ENCODE assay signal across 8 mouse cellular contexts in genomic region chr5:14807136-14807535, GRCm38 (mm10).
DNase-seq lines count a peak whose midpoint lies in the region; ATAC-seq lines count a peak whose summit lies in the region.

No protein-coding gene starts in this region.

- DNase-seq in A20 (ENCODE audit: low read depth, low spot score) (peak; percentile 55), MEL-GATA-1-ER (ENCODE audit: extremely low read depth, low read depth) (peak; percentile 60)
- peak; percentile 63 for DNase-seq in cerebellum, adult 9-10 months
- peak; percentile 61 to 69 for DNase-seq in kidney, postnatal 4 days
- peak; percentile 14 for DNase-seq in lung, postnatal 25 days (ENCODE audit: low spot score)
- DNase-seq in right cerebral cortex, postnatal 14 days = peak; percentile 55
- no peak for DNase-seq in gastrocnemius, postnatal 25 days

- peak; percentile 83 for ATAC-seq in granulocyte monocyte progenitor cell, adult 5-6 weeks (replicated peaks; ENCODE audit: poor library complexity, severe bottlenecking)
